Mouse (Mus musculus) lung, adult 18-20 months (tissue): ENCODE measurements at regions not wholly inside any gene's neighbourhood (a gene's known extent, or its start where the extent isn't known, plus 50 kb on each side); places are given as distances from the start of the nearest gene placed in this dataset.
"Not testable (repeated sequence)": the region's sequence is repeated elsewhere in the genome, so short reads cannot be mapped to it uniquely, and the experiment has no call there.

Experiments used
- DNase-seq, 2 experiments: peaks; one replicate each; pipeline ENCODE4 v3.0.0; 2022; ENCODE audit warnings: mixed read lengths in 2 of 2

DNA sequence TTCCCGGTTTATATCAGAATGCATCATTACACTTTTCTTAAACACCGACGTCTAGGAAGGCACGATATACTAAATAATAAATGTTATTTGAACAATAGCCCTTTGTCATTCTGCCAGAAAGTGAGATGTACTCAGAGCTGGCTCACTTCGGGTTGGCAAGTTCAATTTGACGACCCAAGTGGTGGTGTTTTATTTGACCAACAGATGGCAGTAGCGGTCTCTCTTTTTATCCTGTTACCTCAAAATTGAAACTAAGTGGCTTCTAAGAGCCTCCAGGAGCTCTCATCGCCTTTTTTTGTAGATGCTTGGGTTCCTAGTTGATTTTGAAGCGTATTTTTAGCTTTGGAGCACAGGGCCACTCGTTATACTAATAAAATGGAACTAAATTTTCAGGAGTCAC lies 66.7 kb upstream of the Chmp2b start:
- peak; percentile 22 to 55 for DNase-seq

DNA sequence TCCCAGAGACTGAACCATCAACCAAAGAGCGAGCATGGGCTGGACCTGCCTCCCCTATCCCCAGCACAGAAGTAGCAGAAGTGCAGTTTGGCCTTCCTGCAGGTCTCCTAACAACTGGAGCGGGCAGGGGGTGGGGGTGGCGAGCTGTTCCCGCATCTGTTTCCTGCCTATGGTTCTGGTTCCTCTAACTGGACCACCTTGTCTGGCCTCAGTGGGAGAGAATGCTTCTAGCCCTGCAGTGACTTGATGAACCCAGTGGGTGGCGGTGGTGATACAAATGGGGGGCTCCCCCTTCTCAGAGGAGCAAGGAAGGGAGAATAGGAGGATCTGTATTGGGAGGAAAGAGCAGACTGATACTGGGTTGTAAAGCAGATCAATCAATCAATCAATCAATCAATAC lies 69.2 kb upstream of the Chmp2b start:
- DNase-seq = no peak

DNA sequence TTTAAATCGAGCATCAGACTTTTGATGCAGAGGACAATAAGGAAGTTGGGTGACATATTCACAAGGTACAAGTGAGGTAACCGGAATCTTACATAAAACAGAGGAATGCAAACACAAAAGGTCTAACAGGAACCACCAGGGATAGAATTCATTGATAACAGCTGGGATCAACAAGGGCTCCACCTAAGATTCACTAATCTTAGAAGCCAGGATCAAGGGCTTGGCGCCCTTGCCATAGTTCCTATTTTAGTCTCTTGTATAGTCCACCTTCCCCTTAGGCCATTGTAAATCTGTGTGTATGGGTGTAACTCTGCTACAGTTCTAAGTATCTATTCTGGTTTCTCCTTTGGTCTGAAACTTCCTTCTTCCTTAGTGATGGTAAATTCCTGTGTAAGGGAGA lies 84.2 kb upstream of the Chmp2b start:
- DNase-seq = not testable (repeated sequence)

DNA sequence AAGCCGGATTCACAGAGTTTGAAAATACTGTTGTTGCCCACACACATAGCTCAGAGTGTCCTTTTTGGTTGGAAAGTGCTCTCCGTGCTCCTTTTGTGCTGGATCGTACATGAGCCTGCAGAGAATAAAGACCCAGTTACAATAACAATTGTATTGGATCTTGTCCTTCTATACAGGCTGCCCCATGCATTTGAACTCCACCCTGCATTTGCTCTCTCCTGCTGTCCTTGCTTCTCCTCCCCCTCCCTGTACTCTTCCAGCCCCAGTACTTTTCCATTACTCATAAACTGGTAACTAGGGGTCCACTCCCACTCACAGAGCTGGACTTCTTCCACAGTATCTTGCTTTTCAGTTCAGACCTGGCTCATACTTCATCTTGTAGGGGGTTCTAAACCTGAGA lies 86.5 kb upstream of the Chmp2b start:
- no peak for DNase-seq

DNA sequence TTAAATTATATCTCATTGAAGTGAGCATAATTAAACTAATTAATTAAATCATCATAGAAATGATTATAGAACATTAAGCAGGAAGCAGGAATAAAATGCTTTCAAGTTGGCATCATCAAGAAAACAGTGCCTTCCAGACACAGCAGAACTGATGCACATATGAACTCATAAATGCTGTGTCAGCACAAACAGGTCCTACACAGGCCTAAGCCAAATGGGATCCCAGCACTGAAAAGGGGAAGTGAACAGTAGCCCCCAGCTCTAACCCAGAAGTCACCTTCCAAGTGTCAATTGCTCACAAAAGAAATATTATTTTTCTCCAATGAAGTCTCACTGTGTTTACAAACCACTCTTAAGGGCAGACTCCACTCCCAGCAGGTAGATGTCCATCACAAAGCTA lies 93.0 kb upstream of the Chmp2b start:
- no peak for DNase-seq

DNA sequence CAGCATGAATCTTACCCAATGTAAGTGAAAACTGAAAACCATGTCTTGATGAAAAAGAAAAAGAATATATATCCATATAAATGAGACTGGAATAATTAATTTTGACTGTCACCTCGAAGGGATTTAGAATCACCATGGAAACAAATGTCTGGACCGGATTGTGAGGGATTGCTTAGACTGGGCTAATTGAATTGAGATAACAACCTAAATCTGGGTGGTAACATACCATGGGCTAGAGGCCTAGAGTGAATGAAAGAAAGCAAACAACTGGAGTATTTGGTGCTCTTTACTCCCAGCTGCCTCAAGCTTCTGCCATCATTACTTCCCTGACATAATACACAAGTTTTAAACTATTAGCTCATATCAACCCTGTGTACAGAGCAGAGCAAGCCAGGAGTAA lies 95.3 kb upstream of the Chmp2b start:
- DNase-seq = no peak

DNA sequence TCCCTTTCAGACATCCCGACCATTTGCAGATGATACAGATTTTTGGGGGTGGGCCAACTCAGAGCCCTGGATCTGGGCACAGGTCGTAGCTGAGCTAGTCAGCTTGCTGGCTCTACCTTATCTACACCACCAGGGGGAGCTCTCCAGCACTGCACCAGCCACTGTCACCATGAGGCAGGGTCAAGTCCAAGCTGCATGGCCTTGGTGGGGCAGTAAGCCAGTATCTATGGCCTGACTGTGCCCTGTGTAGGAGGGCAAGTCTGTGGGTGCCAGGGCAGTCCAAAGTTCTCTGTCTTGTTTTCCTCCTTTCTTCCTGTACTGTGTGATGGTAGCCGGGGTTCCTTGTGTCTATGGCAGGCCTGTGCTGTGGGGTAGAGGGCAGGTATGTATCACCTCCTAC lies 102.3 kb upstream of the Chmp2b start:
- DNase-seq = peak; percentile 5 to 10

DNA sequence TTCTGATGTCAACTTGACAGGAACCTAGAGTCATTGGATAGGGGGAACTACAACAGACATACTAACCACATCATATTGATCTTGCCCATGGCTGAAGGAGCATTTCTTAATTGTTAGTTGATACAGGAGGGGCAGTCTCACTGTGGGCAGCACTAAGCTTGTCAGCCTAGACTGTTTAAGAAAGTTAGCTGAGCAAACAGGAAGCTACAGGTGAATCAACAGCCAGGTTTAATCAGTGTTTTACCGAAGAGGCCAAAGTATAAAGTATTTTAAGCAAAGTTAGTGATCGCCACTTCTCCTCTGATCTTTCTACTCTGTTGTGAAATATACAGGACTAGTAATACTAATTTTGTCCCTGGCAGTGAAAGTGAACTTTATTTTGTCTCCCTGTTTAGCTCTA lies 109.6 kb upstream of the Chmp2b start:
- DNase-seq = no peak

DNA sequence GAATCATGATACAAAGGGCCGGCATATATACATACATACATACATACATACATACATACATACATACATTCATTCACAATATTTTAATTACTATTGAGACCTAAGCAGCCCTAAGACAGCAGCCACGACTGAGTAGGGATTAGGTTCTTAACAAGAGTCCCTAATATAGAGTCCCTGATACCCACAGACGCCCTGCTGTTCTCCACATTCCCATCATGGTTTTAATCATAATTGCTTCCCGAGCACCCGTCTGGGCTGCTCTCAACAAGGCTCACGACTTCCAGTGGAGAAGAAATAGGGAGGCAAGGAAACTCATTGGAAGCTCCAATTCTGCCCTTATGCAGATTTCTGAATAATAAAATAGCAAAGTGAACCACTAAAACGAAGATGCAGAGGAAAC lies 120.6 kb upstream of the Chmp2b start:
- DNase-seq = no peak

DNA sequence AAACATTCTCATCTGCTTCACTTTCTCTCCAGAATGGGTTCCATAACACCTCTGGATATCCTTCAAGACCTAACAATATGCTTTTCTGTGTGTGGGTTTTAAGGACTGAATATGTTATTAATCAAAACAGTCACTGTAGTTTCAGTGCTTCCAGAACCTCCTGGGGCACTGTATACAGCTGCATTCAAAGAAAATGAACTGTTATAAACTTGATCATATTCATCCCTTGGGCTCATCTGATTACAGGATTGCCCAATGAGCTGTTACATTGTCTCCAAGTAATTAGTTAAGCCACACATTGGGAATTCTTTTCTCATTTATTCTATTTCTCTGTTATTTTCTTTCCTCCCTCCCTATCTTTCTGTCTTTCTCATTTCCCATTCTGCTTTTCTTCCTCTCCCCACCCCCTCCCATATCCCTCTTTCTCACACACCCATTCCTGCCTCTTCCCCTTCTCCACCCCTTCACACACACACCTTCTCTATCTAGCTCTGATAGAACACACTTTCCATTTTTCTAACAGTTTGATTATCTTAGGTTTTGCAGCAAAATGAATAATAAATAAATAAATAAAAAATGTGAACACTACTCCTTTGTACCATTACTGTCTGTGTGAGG lies 121.3 kb upstream of the Chmp2b start:
- no peak for DNase-seq

DNA sequence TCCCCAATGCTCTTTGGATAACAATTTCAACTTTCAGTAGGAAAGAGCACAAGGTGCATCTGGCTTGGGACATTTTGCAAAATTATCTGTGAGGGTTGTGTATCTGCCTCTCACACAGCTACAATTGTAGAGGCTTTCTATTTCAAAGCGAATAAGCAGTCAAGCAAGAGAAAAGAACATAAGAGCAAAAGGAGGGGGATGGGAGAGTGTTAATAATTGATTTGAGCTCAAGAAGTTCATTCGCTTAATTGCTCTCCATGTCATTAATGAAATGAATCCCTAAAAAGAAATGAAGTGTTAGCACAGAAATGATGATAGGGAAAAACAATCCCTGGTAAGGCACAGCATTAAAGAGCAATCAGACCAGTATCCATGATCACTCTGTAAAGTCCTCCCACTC lies 121.4 kb upstream of the Vgll3 start:
- DNase-seq = no peak

DNA sequence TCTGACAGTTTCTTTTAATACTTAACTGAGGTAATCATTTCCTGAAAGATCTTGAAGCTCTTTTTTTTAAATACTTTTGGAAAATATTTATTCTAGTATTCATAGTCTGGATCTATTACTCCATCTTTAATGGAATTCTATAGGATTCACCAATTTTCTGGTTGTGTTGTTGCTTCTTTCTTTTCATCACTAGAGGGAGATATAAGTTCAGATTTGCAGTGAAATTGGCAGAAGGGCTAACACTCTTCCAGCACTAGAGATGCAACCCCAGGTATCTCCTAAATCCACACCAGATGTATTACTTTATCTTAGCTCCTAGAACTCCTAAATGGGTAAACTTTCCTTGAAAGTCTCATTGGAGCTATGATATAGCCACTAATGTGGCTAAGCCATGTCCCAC lies 99.4 kb upstream of the Vgll3 start:
- DNase-seq = no peak

DNA sequence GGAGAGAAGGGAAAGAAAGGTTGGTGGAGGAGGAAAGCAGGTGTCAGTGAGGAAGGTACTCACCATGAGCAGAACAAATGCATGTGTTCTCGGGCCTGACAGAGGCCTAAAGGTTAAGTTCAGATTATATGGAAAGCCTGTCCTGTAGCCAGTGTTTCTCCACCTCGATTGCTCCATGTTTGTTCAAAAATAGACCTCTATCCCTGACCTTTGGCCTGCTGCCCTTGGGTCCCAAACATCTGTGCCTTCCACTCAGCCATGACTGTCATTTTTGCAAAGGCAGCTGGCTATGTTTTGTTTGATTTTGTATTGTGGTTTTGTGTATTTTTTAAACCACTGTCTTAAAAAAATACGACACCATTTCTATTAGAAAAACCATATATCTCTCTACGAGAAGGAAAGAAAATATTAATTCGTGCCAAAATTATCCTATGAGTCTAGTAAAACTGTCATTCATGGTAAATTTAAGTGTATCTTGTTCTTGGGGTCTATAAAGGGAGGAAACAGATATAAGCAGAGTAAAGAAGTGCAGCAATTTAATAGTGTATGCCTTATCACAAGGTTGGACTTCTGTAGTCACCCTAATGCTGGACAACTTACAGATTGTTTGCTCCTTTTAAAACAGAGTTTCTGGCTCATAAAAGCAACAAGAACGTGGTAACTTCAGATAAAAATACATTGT lies 96.1 kb upstream of the Vgll3 start:
- DNase-seq = no peak

DNA sequence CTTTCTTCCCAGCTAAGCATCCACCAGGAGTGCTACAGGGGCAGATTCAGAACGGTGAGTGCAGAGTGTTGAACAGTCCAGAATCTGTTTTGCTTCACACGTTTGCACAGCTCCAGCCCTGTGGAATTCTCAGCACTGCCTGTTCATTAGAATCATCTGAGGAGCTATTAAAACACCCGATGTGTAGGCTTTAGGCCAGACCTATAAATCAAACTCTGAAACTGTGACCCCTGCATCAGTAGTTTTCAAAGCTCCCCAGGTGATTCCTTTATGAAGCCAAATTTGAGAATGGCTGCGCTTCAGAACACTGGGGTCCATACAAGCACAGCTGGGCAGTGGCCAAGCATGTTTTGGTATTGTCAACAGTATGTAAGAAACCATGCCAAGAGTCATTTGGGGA lies 94.1 kb upstream of the Vgll3 start:
- no peak for DNase-seq

DNA sequence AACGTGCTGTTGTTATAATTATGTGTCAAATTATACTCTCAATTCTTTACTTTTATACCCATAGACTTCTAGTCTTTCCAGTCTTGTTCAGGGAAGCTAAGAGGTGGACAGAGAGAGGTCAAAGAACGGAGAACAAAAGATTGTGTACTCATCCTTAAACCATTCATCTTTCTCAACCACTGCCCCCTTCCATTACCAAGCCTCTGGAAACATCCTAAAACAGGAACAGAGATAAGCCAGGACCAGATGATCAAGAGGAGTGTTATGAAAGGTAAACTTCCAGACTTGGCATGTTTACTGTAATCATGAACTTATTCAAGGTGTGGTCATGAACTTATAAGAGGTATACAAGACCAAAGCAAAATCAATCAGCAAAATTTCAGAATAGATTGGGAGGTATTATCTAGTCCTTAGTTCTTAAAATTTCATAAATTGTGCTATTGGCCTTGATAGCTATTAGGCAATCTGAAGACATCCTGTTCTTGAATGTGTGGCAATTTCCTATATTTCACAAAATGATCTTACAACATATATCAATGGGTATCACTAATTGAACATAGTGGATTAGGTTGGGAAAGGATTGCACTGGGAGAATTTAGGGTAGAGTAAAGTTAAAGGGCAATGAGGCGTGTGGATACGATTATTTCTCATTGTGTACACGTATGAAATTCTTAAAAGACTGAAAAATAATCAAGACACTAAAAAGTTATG lies 89.3 kb upstream of the Vgll3 start:
- DNase-seq = no peak

DNA sequence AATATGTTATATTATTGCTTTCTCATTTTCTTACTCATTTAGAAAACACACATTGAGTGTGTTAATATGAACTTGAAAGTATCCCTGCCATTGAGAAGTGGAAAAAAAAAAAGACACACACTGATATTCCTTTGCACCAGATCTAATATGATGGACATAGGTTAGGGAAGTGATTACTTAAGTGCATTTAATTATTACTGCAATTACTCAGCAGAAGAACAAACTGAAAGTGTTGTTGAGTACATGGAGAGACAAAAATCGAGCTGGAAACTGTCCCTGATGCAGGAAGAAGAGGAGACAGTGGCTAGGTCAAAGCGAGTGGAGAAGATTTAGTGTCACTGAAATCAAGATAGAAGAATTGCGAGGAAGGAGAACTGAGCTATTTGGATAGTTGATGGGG lies 88.8 kb upstream of the Vgll3 start:
- DNase-seq = no peak

DNA sequence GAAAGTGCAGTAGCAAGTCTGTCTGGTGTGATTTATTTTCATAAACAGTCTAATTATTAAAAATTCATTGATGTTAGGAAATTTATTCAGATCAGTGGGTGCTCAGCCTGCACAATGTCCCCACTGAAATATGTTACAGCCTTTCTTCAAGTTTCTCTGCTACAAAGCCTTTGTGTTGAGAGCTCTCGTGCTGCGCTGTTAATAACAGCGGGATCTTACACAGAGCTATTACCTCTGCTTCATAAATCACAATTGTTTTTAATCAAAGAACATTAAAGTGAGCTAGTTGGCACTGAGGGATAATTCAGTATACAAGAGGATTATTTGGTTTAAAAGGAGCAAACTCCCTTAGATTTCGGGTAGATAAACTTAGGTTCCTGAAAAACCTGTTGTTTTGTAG lies 85.7 kb upstream of the Vgll3 start:
- DNase-seq = no peak

DNA sequence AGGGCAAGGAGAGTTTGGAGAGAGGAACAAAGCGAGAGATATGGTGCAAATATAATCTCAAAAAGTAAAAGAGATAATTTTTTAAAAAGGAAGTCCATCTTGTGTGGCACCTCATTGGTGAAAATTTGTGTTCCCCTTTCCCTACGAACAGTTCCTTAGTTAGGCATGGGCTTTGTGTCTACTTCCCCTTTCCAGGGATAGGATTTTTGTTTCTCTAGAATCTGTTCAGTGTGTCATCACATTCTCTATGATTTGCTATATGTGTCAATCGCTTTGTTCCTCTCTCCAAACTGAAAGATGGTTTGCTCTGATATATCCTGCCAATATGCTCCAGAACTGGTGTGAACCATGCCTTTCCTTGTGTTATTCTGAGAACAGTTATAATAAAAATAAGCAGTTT lies 75.4 kb upstream of the Vgll3 start:
- DNase-seq = no peak

DNA sequence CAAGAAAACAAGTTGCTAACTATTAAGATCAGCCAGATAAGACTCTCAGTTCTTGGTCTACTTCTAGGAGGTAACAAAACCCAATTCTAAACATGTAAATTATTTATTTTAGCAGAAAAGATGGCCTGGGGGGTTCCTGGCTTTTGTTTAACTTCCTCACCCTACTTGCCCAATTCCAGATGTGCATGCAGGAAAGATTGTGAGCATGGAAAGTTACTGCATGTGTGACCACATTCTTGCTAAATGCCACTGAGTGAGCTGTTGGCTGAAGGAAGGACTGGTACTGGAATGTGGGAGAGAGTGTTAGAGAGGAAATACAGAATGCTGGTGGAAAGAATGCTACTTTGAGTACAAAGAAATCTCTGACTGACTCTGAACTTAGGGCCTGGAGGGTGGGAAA lies 72.1 kb upstream of the Vgll3 start:
- DNase-seq = no peak

DNA sequence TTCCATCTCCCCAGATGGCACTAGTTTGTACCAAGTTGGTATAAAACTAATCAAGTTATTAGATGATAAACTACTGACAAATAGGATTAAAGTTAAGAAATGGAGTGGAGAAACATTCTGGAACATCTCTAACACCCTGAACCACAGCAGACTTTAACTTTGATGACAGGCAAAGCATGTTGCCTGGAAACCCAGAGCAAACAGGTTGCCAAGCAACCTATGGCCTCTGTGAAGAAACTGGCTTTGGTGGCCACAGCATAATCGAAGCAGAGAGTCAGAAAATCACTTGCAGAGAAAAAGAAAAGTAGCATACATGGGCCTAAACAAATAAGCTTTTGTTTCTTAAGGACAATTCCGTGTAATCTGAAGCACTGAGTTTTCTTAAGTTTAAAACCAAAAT lies 59.4 kb upstream of the Vgll3 start:
- no peak for DNase-seq
